In genomic region chr5:125337526-125337925, GRCm38 (mm10) we compare ENCODE assay signal across 16 mouse cellular contexts. TPM values are rescaled to one million over a fixed set of nuclear protein-coding genes. Genes with fewer than 3 reads are reported as not detected.
DNase-seq lines count a peak whose midpoint lies in the region; ATAC-seq and TF ChIP-seq lines count a peak whose summit lies in the region.
"Had no signal": no experiment of that assay in that cellular context is flagged by ENCODE, and none has a peak within 500 bp of the region (broad histone marks: within the 10 kb centered on the region; RNA-seq: fewer than 3 reads in every experiment).

No protein-coding gene starts in this region.

- ATAC-seq in heart, postnatal 0 days (ENCODE audit: insufficient read depth, low read depth): no peak
- no peak for ATAC-seq in monocyte, adult 5-6 weeks (replicated peaks; ENCODE audit: insufficient number of reproducible peaks, low FRiP score, low TSS enrichment, poor library complexity, severe bottlenecking)
- ATAC-seq: midbrain, embryonic 16.5 days had no signal

- no peaks in the 10 kb centered on the region for H3K27me3 ChIP-seq in heart, embryonic 10.5 days (ENCODE audit: insufficient read depth, poor library complexity, severe bottlenecking)
- H3K27me3 ChIP-seq in kidney, adult 2 months (replicated peaks; ENCODE audit: control insufficient read depth, insufficient read depth, low read length): no peaks in the 10 kb centered on the region
- no peaks in the 10 kb centered on the region for H3K27me3 ChIP-seq in heart, postnatal 0 days (ENCODE audit: control insufficient read depth, insufficient read depth, low read length)

- H3K36me3 ChIP-seq in heart, embryonic 10.5 days: no peaks in the 10 kb centered on the region; the same call in 1 of the 2 replicates
- H3K36me3 ChIP-seq in kidney, adult 2 months (ENCODE audit: control insufficient read depth, insufficient read depth, low read length): no peaks in the 10 kb centered on the region
- H3K36me3 ChIP-seq in heart, postnatal 0 days (replicated peaks; ENCODE audit: control insufficient read depth, insufficient read depth, low read length): no peaks in the 10 kb centered on the region
- H3K36me3 ChIP-seq: embryonic facial prominence, embryonic 12.5 days had no signal

- H3K4me1 ChIP-seq in heart, embryonic 10.5 days: peaks cover 71% of the 10 kb centered on the region
- H3K4me1 ChIP-seq in kidney, adult 2 months (ENCODE audit: control insufficient read depth, insufficient read depth, low read length): 0 out of 2 replicates have a peak, but pooled peaks cover 3% of the 10 kb centered on the region
- peaks cover 36% of the 10 kb centered on the region for H3K4me1 ChIP-seq in heart, postnatal 0 days (ENCODE audit: control insufficient read depth, insufficient read depth)

- 80% methylated on average over 7 of the region's 7 CpGs for WGBS in heart, embryonic 10.5 days
- 81% methylated on average over 7 of the region's 7 CpGs for WGBS in kidney, adult 2 months
- 67% methylated on average over 7 of the region's 7 CpGs for WGBS in heart, postnatal 0 days

- no peak for TF ChIP-seq EP300 in heart, postnatal 0 days (IDR thresholded peaks at IDR 0.05; ENCODE audit: low read depth)

- H3K9ac ChIP-seq in heart, postnatal 0 days (replicated peaks; ENCODE audit: low read depth, low read length): no peak overlapping the region
- H3K9ac ChIP-seq: embryonic facial prominence, embryonic 12.5 days had no signal

- DNase-seq in heart, embryonic 10.5 days (ENCODE audit: low spot score): no peak
- DNase-seq in heart, postnatal 14 days: no peak
- DNase-seq in kidney, adult 2 months: peak; percentile 41
- DNase-seq in kidney, adult 9 months: no peak
- peak; percentile 42 for DNase-seq in adrenal gland, postnatal 10 days
- DNase-seq in heart, postnatal 0 days (ENCODE audit: low spot score): peak; percentile 1
- no peak for DNase-seq in cerebellum, adult 11-12 months
- DNase-seq: cerebellum, adult 11 months; gastrocnemius, postnatal 36 days; kidney, postnatal 10 days; thymus, postnatal 14 days had no signal

- intact Hi-C loops in heart, postnatal 14 days (cut with DNase I): no loop called here

- TF ChIP-seq CTCF in kidney, adult 2 months (conservative IDR thresholded peaks at IDR 0.05; ENCODE audit: insufficient read depth, insufficient read length, low read depth, low read length): no peak
- no peak for TF ChIP-seq CTCF in heart, postnatal 0 days (IDR thresholded peaks at IDR 0.05; ENCODE audit: low read depth)

- H3K27ac ChIP-seq in heart, embryonic 10.5 days: peak overlapping the region; percentile 79
- no peak overlapping the region for H3K27ac ChIP-seq in kidney, adult 2 months (ENCODE audit: insufficient read depth, low read depth, low read length)
- no peak overlapping the region for H3K27ac ChIP-seq in heart, postnatal 0 days (ENCODE audit: low read depth)
- H3K27ac ChIP-seq: embryonic facial prominence, embryonic 12.5 days; macrophage had no signal

- TF ChIP-seq POLR2A in kidney, adult 2 months (IDR thresholded peaks at IDR 0.05; ENCODE audit: low read depth, low read length): no peak

- H3K9me3 ChIP-seq in heart, embryonic 10.5 days: no peaks in the 10 kb centered on the region
- no peaks in the 10 kb centered on the region for H3K9me3 ChIP-seq in heart, postnatal 0 days (replicated peaks; ENCODE audit: control insufficient read depth, low read length)
- H3K9me3 ChIP-seq: embryonic facial prominence, embryonic 12.5 days had no signal

- no peak overlapping the region for H3K4me2 ChIP-seq in heart, postnatal 0 days (ENCODE audit: low read depth, low read length)
- H3K4me2 ChIP-seq: embryonic facial prominence, embryonic 12.5 days had no signal

- 0 out of 2 replicates have a peak overlapping the region, but pooled peaks have one; percentile 1 for H3K4me3 ChIP-seq in heart, embryonic 10.5 days
- no peak overlapping the region for H3K4me3 ChIP-seq in kidney, adult 2 months (ENCODE audit: insufficient read depth, low read depth, low read length)
- no peak overlapping the region for H3K4me3 ChIP-seq in heart, postnatal 0 days (ENCODE audit: low read depth, low read length)
- H3K4me3 ChIP-seq: embryonic facial prominence, embryonic 12.5 days had no signal

RNA-seq across cellular contexts. Expression of gene Scarb1, which starts 3.4 kb away (rescaled TPM):
- polyA plus RNA-seq in heart, embryonic 10.5 days (2016; fragmentation: Nextera tagmentation; extraction: Ambion mirVana): 73.1 and 94.3 TPM in 2 replicates
- total RNA-seq in heart, postnatal 14 days (2021): 10 to 100 TPM; 60.1 to 77.5 TPM
- polyA plus RNA-seq in kidney, adult 2 months (2012; rRNA removed): 35.5 and 42.8 TPM in 2 replicates
- 1,000 to 10,000 TPM in 1 of 2 experiments, 100 to 1,000 TPM in 1; 506 to 1,242 TPM for total RNA-seq in adrenal gland, postnatal 10 days (2021)
- 79.8 and 84.2 TPM in 2 replicates for total RNA-seq in heart, postnatal 0 days (2014; rRNA removed; ENCODE audit: low replicate concordance)
- polyA plus RNA-seq in heart, postnatal 0 days (2015; fragmentation: Nextera tagmentation; extraction: Ambion mirVana): 53.7 and 58.2 TPM in 2 replicates
- total RNA-seq in monocyte, adult 5-6 weeks (2017): 67.9 to 84.6 TPM (median 77.1 TPM) in 3 replicates

RNA-seq across cellular contexts. Expression of gene Gm10382, which starts 51.6 kb away (rescaled TPM):
- 0.34 and 0.67 TPM in 2 replicates for polyA plus RNA-seq in heart, embryonic 10.5 days (2016; fragmentation: Nextera tagmentation; extraction: Ambion mirVana)
- total RNA-seq in heart, postnatal 14 days (2021): under 1 TPM in 1 of 2 experiments, not detected in 1; 0.24 TPM
- 0.33 and 0.58 TPM in 2 replicates for polyA plus RNA-seq in kidney, adult 2 months (2012; rRNA removed)
- total RNA-seq in adrenal gland, postnatal 10 days (2021): under 1 TPM; 0.21 to 0.24 TPM
- total RNA-seq in heart, postnatal 0 days (2014; rRNA removed; ENCODE audit: low replicate concordance): not detected in 2 replicates
- polyA plus RNA-seq in heart, postnatal 0 days (2015; fragmentation: Nextera tagmentation; extraction: Ambion mirVana): 0.32 and 0.78 TPM in 2 replicates
- 2.9 TPM in 1 of 3 replicates, not detected in the others for total RNA-seq in monocyte, adult 5-6 weeks (2017)
- polyA plus RNA-seq: macrophage; neural tube, embryonic 11.5 days had no signal

RNA-seq across cellular contexts. Expression of gene Ubc, which starts 52.5 kb away (rescaled TPM):
- 921 and 966 TPM in 2 replicates for polyA plus RNA-seq in heart, embryonic 10.5 days (2016; fragmentation: Nextera tagmentation; extraction: Ambion mirVana)
- 1,000 to 10,000 TPM in 1 of 2 experiments, 100 to 1,000 TPM in 1; 947 to 1,009 TPM for total RNA-seq in heart, postnatal 14 days (2021)
- 1,123 and 1,352 TPM in 2 replicates for polyA plus RNA-seq in kidney, adult 2 months (2012; rRNA removed)
- total RNA-seq in adrenal gland, postnatal 10 days (2021): 1,000 to 10,000 TPM; 1,039 to 1,045 TPM
- total RNA-seq in heart, postnatal 0 days (2014; rRNA removed; ENCODE audit: low replicate concordance): 889 and 1,003 TPM in 2 replicates
- polyA plus RNA-seq in heart, postnatal 0 days (2015; fragmentation: Nextera tagmentation; extraction: Ambion mirVana): 742 and 892 TPM in 2 replicates
- total RNA-seq in monocyte, adult 5-6 weeks (2017): 791 to 1,058 TPM (median 1,006 TPM) in 3 replicates

Comparison
In these comparisons a context has a peak if more than half of its experiments do, and no peak if none do; other contexts are left out.
1. DNase-seq: peak in kidney, adult 2 months (single experiment), adrenal gland, postnatal 10 days (single experiment) and heart, postnatal 0 days (single experiment); none in heart, embryonic 10.5 days (single experiment), heart, postnatal 14 days (0 of 2), kidney, adult 9 months (single experiment) and cerebellum, adult 11-12 months (single experiment).